Mouse (Mus musculus) small intestine, adult 2 months (tissue): ENCODE data around the gene Kcnmb2. TPM values are rescaled to one million over a fixed set of nuclear protein-coding genes. Genes with fewer than 3 reads are reported as not detected.

Source experiments
- H3K27ac ChIP-seq: fragments of 200-500 bp; 2 replicates; pipeline ENCODE4 v1.5.1; 2012; ENCODE audit warnings: low read depth, low read length, control low read depth, inconsistent platforms; ENCODE audit not compliant: insufficient read depth
- H3K27me3 ChIP-seq: fragments of 200-500 bp; 2 replicates; pipeline ENCODE4 v1.6.1; 2012; ENCODE audit warnings: mild to moderate bottlenecking, moderate library complexity, low read length, inconsistent platforms; ENCODE audit not compliant: control insufficient read depth, insufficient read depth
- H3K36me3 ChIP-seq: fragments of 200-500 bp; 2 replicates; pipeline ENCODE4 v1.6.1; 2012; ENCODE audit warnings: mild to moderate bottlenecking, low read length, control low read depth, inconsistent platforms; ENCODE audit not compliant: control insufficient read depth, insufficient read depth
- H3K4me1 ChIP-seq: fragments of 200-500 bp; 2 replicates; pipeline ENCODE4 v1.6.1; 2012; ENCODE audit warnings: low read length, inconsistent platforms, mixed read lengths; ENCODE audit not compliant: control insufficient read depth, insufficient read depth, insufficient read length
- H3K4me3 ChIP-seq: fragments of 200-500 bp; 2 replicates; pipeline ENCODE4 v1.5.1; 2012; ENCODE audit warnings: low read depth, mild to moderate bottlenecking, control low read depth, inconsistent platforms, low read length, moderate library complexity
- CTCF ChIP-seq: fragments of 200-500 bp; IDR thresholded peaks from 2 replicates; pipeline ENCODE4 v1.5.1; 2012; ENCODE audit warnings: low read depth, mild to moderate bottlenecking, control low read depth, inconsistent platforms, low read length, moderate library complexity, mixed read lengths; ENCODE audit not compliant: insufficient replicate concordance, insufficient read length; ENCODE audit errors: extremely low read depth
- POLR2A ChIP-seq: fragments of 200-500 bp; IDR thresholded peaks from 2 replicates; pipeline ENCODE4 v1.6.1; 2012; ENCODE audit warnings: low read depth, mild to moderate bottlenecking, control low read depth, inconsistent platforms, low read length, moderate library complexity
- WGBS: fragments of 180-500 bp; shearing (Covaris S2); methylation state at CpG from one replicate; pipeline ENCODE4 v1.1.7; 2018; 5-methylcytosine and 5-hydroxymethylcytosine counted together
- polyA plus RNA-seq: library from polyadenylated mRNA; depleted of rRNA; stranded (reverse); fragments of >200 nt; gene quantifications from 2 replicates; pipeline ENCODE4 v1.2.3, GENCODE M21; 2012

The Kcnmb2 gene
- polyA plus RNA-seq, 1 experiment: 0.08 TPM

- H3K36me3 ChIP-seq: no peaks in the 10 kb centered on the region
- no peak overlapping the region for H3K4me3 ChIP-seq
- 45% methylated on average over 5 of the region's 5 CpGs for WGBS
- peaks cover 5% of the 10 kb centered on the region; the same call in 1 of the 2 replicates for H3K4me1 ChIP-seq
- no peak for TF ChIP-seq POLR2A
- TF ChIP-seq CTCF: no peak
- no peaks in the 10 kb centered on the region for H3K27me3 ChIP-seq
- H3K27ac ChIP-seq: no peak overlapping the region
Observed at GRCm38 (mm10) chr3:31904156-31904555, 1.8 kb downstream of the Kcnmb2 start.

GRCm38 (mm10) chr3:31911168-31911567, 8.9 kb downstream of the Kcnmb2 start:
- H3K4me3 ChIP-seq: no peak overlapping the region
- WGBS: 60% methylated on average over 5 of the region's 5 CpGs
- no peaks in the 10 kb centered on the region for H3K27me3 ChIP-seq
- TF ChIP-seq CTCF (no peak), POLR2A (no peak)
- H3K36me3 ChIP-seq: no peaks in the 10 kb centered on the region
- H3K27ac ChIP-seq: no peak overlapping the region
- no peaks in the 10 kb centered on the region for H3K4me1 ChIP-seq

GRCm38 (mm10) chr3:31911690-31912089, 9.4 kb downstream of the Kcnmb2 start:
- Histone ChIP-seq H3K4me1 (no peaks in the 10 kb centered on the region), H3K36me3 (no peaks in the 10 kb centered on the region), H3K4me3 (no peak overlapping the region), H3K27me3 (no peaks in the 10 kb centered on the region), H3K27ac (no peak overlapping the region)
- 42% methylated on average over 3 of the region's 3 CpGs for WGBS
- TF ChIP-seq POLR2A (no peak), CTCF (no peak)

GRCm38 (mm10) chr3:31928544-31928943, 26.2 kb downstream of the Kcnmb2 start:
- Histone ChIP-seq H3K27ac (no peak overlapping the region), H3K27me3 (no peaks in the 10 kb centered on the region), H3K4me1 (no peaks in the 10 kb centered on the region), H3K4me3 (no peak overlapping the region), H3K36me3 (no peaks in the 10 kb centered on the region)
- no peak for TF ChIP-seq POLR2A
- TF ChIP-seq CTCF: no peak
- 94% methylated on average over 1 of the region's 1 CpGs for WGBS

- H3K4me3 ChIP-seq: no peak overlapping the region
- no peaks in the 10 kb centered on the region for H3K4me1 ChIP-seq
- H3K27me3 ChIP-seq: no peaks in the 10 kb centered on the region
- no peak overlapping the region for H3K27ac ChIP-seq
- TF ChIP-seq POLR2A (no peak), CTCF (no peak)
- H3K36me3 ChIP-seq: no peaks in the 10 kb centered on the region
- 65% methylated on average over 1 of the region's 1 CpGs for WGBS
Observed at GRCm38 (mm10) chr3:31934704-31935103, 32.4 kb downstream of the Kcnmb2 start.

- Histone ChIP-seq H3K27ac (no peak overlapping the region), H3K4me3 (no peak overlapping the region), H3K4me1 (no peaks in the 10 kb centered on the region), H3K36me3 (no peaks in the 10 kb centered on the region), H3K27me3 (no peaks in the 10 kb centered on the region)
- TF ChIP-seq POLR2A (no peak), CTCF (no peak)
- 22% methylated on average over 6 of the region's 6 CpGs for WGBS
Observed at GRCm38 (mm10) chr3:31941478-31941877, 39.2 kb downstream of the Kcnmb2 start.

- no peak overlapping the region for H3K4me3 ChIP-seq
- no peaks in the 10 kb centered on the region for H3K27me3 ChIP-seq
- no peaks in the 10 kb centered on the region for H3K36me3 ChIP-seq
- TF ChIP-seq CTCF (no peak), POLR2A (no peak)
- H3K4me1 ChIP-seq: no peaks in the 10 kb centered on the region
- no peak overlapping the region for H3K27ac ChIP-seq
- WGBS: 31% methylated on average over 3 of the region's 3 CpGs
Observed at GRCm38 (mm10) chr3:31954213-31954612, 51.9 kb downstream of the Kcnmb2 start.

- Histone ChIP-seq H3K27me3 (no peaks in the 10 kb centered on the region), H3K4me3 (no peak overlapping the region), H3K4me1 (no peaks in the 10 kb centered on the region), H3K36me3 (no peaks in the 10 kb centered on the region), H3K27ac (no peak overlapping the region)
- 81% methylated on average over 2 of the region's 2 CpGs for WGBS
- no peak for TF ChIP-seq POLR2A
- no peak for TF ChIP-seq CTCF
Observed at GRCm38 (mm10) chr3:31955004-31955403, 52.7 kb downstream of the Kcnmb2 start.
